Mouse (Mus musculus) bone marrow macrophage, adult 2 months (primary cell): Measurements from ENCODE around the gene Olfr1357. TPM values are rescaled to one million over a fixed set of nuclear protein-coding genes. Genes with fewer than 3 reads are reported as not detected.
"Not testable (repeated sequence)": the region's sequence is repeated elsewhere in the genome, so short reads cannot be mapped to it uniquely, and the experiment has no call there.

Experiments used
- H3K27ac ChIP-seq: 2 replicates; pipeline ENCODE4 v1.5.1; 2012; ENCODE audit warnings: low read depth, low read length; ENCODE audit not compliant: insufficient read depth
- H3K4me1 ChIP-seq: 2 replicates; pipeline ENCODE4 v1.6.1; 2012; ENCODE audit warnings: low read length; ENCODE audit not compliant: control insufficient read depth, insufficient read depth
- H3K4me3 ChIP-seq: 2 replicates; pipeline ENCODE4 v1.5.1; 2012; ENCODE audit warnings: mild to moderate bottlenecking, low read length, moderate library complexity; ENCODE audit not compliant: insufficient read depth
- CTCF ChIP-seq: IDR thresholded peaks from 2 replicates; pipeline ENCODE4 v1.5.1; 2012; ENCODE audit warnings: low read depth, mild to moderate bottlenecking, low read length, moderate library complexity
- POLR2A ChIP-seq: IDR thresholded peaks from 2 replicates; pipeline ENCODE4 v1.6.1; 2012; ENCODE audit warnings: mild to moderate bottlenecking, low read depth, low read length, borderline replicate concordance
- polyA plus RNA-seq: library from polyadenylated mRNA; stranded (reverse); fragments of >200 nt; gene quantifications from 2 replicates; pipeline ENCODE4 v1.2.4, GENCODE M21; 2012; ENCODE audit not compliant: missing spikeins, insufficient read depth, insufficient read length

The Olfr1357 gene
- not detected in 2 replicates for polyA plus RNA-seq

GRCm38 (mm10) chr10:78617974-78618373 is at the start of gene Olfr1357:
Gene Olfr1357, minus strand, starts transcription at chr10:78618074.
- H3K4me3 ChIP-seq = no peak within 1 kb of the TSS
- TF ChIP-seq POLR2A = no peak
- no peak for TF ChIP-seq CTCF
- H3K4me1 ChIP-seq = no peaks in the 10 kb centered on the region
- no peak within 1 kb of the TSS for H3K27ac ChIP-seq

GRCm38 (mm10) chr10:78666696-78667095 is 48.8 kb upstream of the Olfr1357 start:
- H3K27ac ChIP-seq, H3K4me3 ChIP-seq, H3K4me1 ChIP-seq: not testable (repeated sequence)

GRCm38 (mm10) chr10:78664546-78664945 is 46.7 kb upstream of the Olfr1357 start:
- no peaks in the 10 kb centered on the region for H3K4me1 ChIP-seq

GRCm38 (mm10) chr10:78661198-78661597 is 43.3 kb upstream of the Olfr1357 start:
- Histone ChIP-seq H3K4me1 (no peaks in the 10 kb centered on the region), H3K4me3 (no peak overlapping the region), H3K27ac (no peak overlapping the region)
- TF ChIP-seq CTCF (no peak), POLR2A (no peak)

More at GRCm38 (mm10) chr10:78664546-78664945, 46.7 kb upstream of the Olfr1357 start:
- H3K4me3 ChIP-seq = no peak overlapping the region
- H3K27ac ChIP-seq = no peak overlapping the region
- TF ChIP-seq POLR2A = no peak
- no peak for TF ChIP-seq CTCF

GRCm38 (mm10) chr10:78632311-78632710 is 14.4 kb upstream of the Olfr1357 start:
- no peaks in the 10 kb centered on the region for H3K4me1 ChIP-seq
- H3K27ac ChIP-seq = no peak overlapping the region
- no peak for TF ChIP-seq CTCF
- TF ChIP-seq POLR2A = no peak
- H3K4me3 ChIP-seq = no peak overlapping the region

- H3K27ac ChIP-seq = no peak overlapping the region
- no peak for TF ChIP-seq CTCF
- TF ChIP-seq POLR2A = no peak
These were observed 12.3 kb upstream of the Olfr1357 start for GRCm38 (mm10) chr10:78630194-78630593.

GRCm38 (mm10) chr10:78623143-78623542 is 5.3 kb upstream of the Olfr1357 start:
- not testable (repeated sequence) for H3K4me3 ChIP-seq, H3K27ac ChIP-seq, H3K4me1 ChIP-seq

More at GRCm38 (mm10) chr10:78630194-78630593, 12.3 kb upstream of the Olfr1357 start:
- Histone ChIP-seq H3K4me3 (no peak overlapping the region), H3K4me1 (no peaks in the 10 kb centered on the region)

- no peaks in the 10 kb centered on the region for H3K4me1 ChIP-seq
- H3K27ac ChIP-seq = no peak overlapping the region
- TF ChIP-seq CTCF = no peak
- TF ChIP-seq POLR2A = no peak
- no peak overlapping the region for H3K4me3 ChIP-seq
These were observed 10.3 kb downstream of the Olfr1357 start for GRCm38 (mm10) chr10:78607602-78608001.

- TF ChIP-seq POLR2A = no peak
- no peak for TF ChIP-seq CTCF
- no peak overlapping the region for H3K4me3 ChIP-seq
These were observed 12.8 kb downstream of the Olfr1357 start for GRCm38 (mm10) chr10:78605080-78605479.

GRCm38 (mm10) chr10:78599865-78600264 is 18.0 kb downstream of the Olfr1357 start:
- Histone ChIP-seq H3K4me1 (no peaks in the 10 kb centered on the region), H3K4me3 (no peak overlapping the region), H3K27ac (no peak overlapping the region)
- TF ChIP-seq CTCF (no peak), POLR2A (no peak)

More at GRCm38 (mm10) chr10:78605080-78605479, 12.8 kb downstream of the Olfr1357 start:
- no peaks in the 10 kb centered on the region for H3K4me1 ChIP-seq
- H3K27ac ChIP-seq = no peak overlapping the region

- TF ChIP-seq POLR2A (no peak), CTCF (no peak)
- H3K27ac ChIP-seq = no peak overlapping the region
- no peak overlapping the region for H3K4me3 ChIP-seq
These were observed 23.3 kb downstream of the Olfr1357 start for GRCm38 (mm10) chr10:78594566-78594965.

More at GRCm38 (mm10) chr10:78594566-78594965, 23.3 kb downstream of the Olfr1357 start:
- no peaks in the 10 kb centered on the region for H3K4me1 ChIP-seq
